Mouse (Mus musculus): ENCODE measurements around the gene Tas1r2. TPM values are rescaled to one million over a fixed set of nuclear protein-coding genes. Genes with fewer than 3 reads are reported as not detected.

The Tas1r2 gene
- polyA plus RNA-seq, 1 experiment: not detected

GRCm38 (mm10) chr4:139661897-139662296 is 8.6 kb downstream of the Tas1r2 start:
- no peak overlapping the region for H3K27ac ChIP-seq (replicated peaks; ENCODE audit: low read depth, low read length)
- no peaks in the 10 kb centered on the region for H3K4me1 ChIP-seq (ENCODE audit: control insufficient read depth, insufficient read depth, insufficient read length, low read length)
- H3K4me3 ChIP-seq (ENCODE audit: insufficient read depth, low read depth, low read length): no peak overlapping the region

GRCm38 (mm10) chr4:139667632-139668031 is 14.3 kb downstream of the Tas1r2 start:
- H3K4me3 ChIP-seq (ENCODE audit: insufficient read depth, low read depth, low read length): no peak overlapping the region
- H3K27ac ChIP-seq (replicated peaks; ENCODE audit: low read depth, low read length): no peak overlapping the region
- H3K4me1 ChIP-seq (ENCODE audit: control insufficient read depth, insufficient read depth, insufficient read length, low read length): no peaks in the 10 kb centered on the region

GRCm38 (mm10) chr4:139669847-139670246 is 16.5 kb downstream of the Tas1r2 start:
- Histone ChIP-seq H3K4me1 (ENCODE audit: control insufficient read depth, insufficient read depth, insufficient read length, low read length) (no peaks in the 10 kb centered on the region), H3K27ac (replicated peaks; ENCODE audit: low read depth, low read length) (no peak overlapping the region), H3K4me3 (ENCODE audit: insufficient read depth, low read depth, low read length) (no peak overlapping the region)

- Histone ChIP-seq H3K4me3 (ENCODE audit: insufficient read depth, low read depth, low read length) (no peak overlapping the region), H3K4me1 (ENCODE audit: control insufficient read depth, insufficient read depth, insufficient read length, low read length) (no peaks in the 10 kb centered on the region), H3K27ac (replicated peaks; ENCODE audit: low read depth, low read length) (no peak overlapping the region)
Measured at GRCm38 (mm10) chr4:139675696-139676095, 22.4 kb downstream of the Tas1r2 start.

- H3K4me3 ChIP-seq (ENCODE audit: insufficient read depth, low read depth, low read length): no peak overlapping the region
- no peaks in the 10 kb centered on the region for H3K4me1 ChIP-seq (ENCODE audit: control insufficient read depth, insufficient read depth, insufficient read length, low read length)
- no peak overlapping the region for H3K27ac ChIP-seq (replicated peaks; ENCODE audit: low read depth, low read length)
Measured at GRCm38 (mm10) chr4:139683728-139684638, 30.6 kb downstream of the Tas1r2 start.

GRCm38 (mm10) chr4:139684639-139685017 is 31.3 kb downstream of the Tas1r2 start:
- Histone ChIP-seq H3K4me3 (ENCODE audit: insufficient read depth, low read depth, low read length) (no peak overlapping the region), H3K27ac (replicated peaks; ENCODE audit: low read depth, low read length) (no peak overlapping the region), H3K4me1 (ENCODE audit: control insufficient read depth, insufficient read depth, insufficient read length, low read length) (no peaks in the 10 kb centered on the region)

- H3K27ac ChIP-seq (replicated peaks; ENCODE audit: low read depth, low read length): no peak overlapping the region
- no peaks in the 10 kb centered on the region for H3K4me1 ChIP-seq (ENCODE audit: control insufficient read depth, insufficient read depth, insufficient read length, low read length)
- H3K4me3 ChIP-seq (ENCODE audit: insufficient read depth, low read depth, low read length): no peak overlapping the region
Measured at GRCm38 (mm10) chr4:139688058-139688457, 34.7 kb downstream of the Tas1r2 start.

GRCm38 (mm10) chr4:139689627-139690269 is 36.4 kb downstream of the Tas1r2 start:
- Histone ChIP-seq H3K4me1 (ENCODE audit: control insufficient read depth, insufficient read depth, insufficient read length, low read length) (no peaks in the 10 kb centered on the region), H3K27ac (replicated peaks; ENCODE audit: low read depth, low read length) (no peak overlapping the region), H3K4me3 (ENCODE audit: insufficient read depth, low read depth, low read length) (no peak overlapping the region)

GRCm38 (mm10) chr4:139693315-139693714 is 40.0 kb downstream of the Tas1r2 start:
- H3K4me1 ChIP-seq (ENCODE audit: control insufficient read depth, insufficient read depth, insufficient read length, low read length): no peaks in the 10 kb centered on the region
- H3K4me3 ChIP-seq (ENCODE audit: insufficient read depth, low read depth, low read length): no peak overlapping the region
- no peak overlapping the region for H3K27ac ChIP-seq (replicated peaks; ENCODE audit: low read depth, low read length)

- no peak overlapping the region for H3K4me3 ChIP-seq (ENCODE audit: insufficient read depth, low read depth, low read length)
Measured at GRCm38 (mm10) chr4:139697755-139698154, 44.4 kb downstream of the Tas1r2 start.

GRCm38 (mm10) chr4:139698602-139699001 is 45.3 kb downstream of the Tas1r2 start:
- Histone ChIP-seq H3K4me1 (ENCODE audit: control insufficient read depth, insufficient read depth, insufficient read length, low read length) (no peaks in the 10 kb centered on the region), H3K4me3 (ENCODE audit: insufficient read depth, low read depth, low read length) (no peak overlapping the region), H3K27ac (replicated peaks; ENCODE audit: low read depth, low read length) (no peak overlapping the region)

More at GRCm38 (mm10) chr4:139697755-139698154, 44.4 kb downstream of the Tas1r2 start:
- Histone ChIP-seq H3K4me1 (ENCODE audit: control insufficient read depth, insufficient read depth, insufficient read length, low read length) (no peaks in the 10 kb centered on the region), H3K27ac (replicated peaks; ENCODE audit: low read depth, low read length) (no peak overlapping the region)

GRCm38 (mm10) chr4:139702914-139703313 is 49.6 kb downstream of the Tas1r2 start:
- Histone ChIP-seq H3K27ac (replicated peaks; ENCODE audit: low read depth, low read length) (no peak overlapping the region), H3K4me1 (ENCODE audit: control insufficient read depth, insufficient read depth, insufficient read length, low read length) (no peaks in the 10 kb centered on the region), H3K4me3 (ENCODE audit: insufficient read depth, low read depth, low read length) (no peak overlapping the region)

GRCm38 (mm10) chr4:139703468-139703867 is 50.1 kb downstream of the Tas1r2 start:
- H3K27ac ChIP-seq (replicated peaks; ENCODE audit: low read depth, low read length): no peak overlapping the region
- no peak overlapping the region for H3K4me3 ChIP-seq (ENCODE audit: insufficient read depth, low read depth, low read length)
- no peaks in the 10 kb centered on the region for H3K4me1 ChIP-seq (ENCODE audit: control insufficient read depth, insufficient read depth, insufficient read length, low read length)

GRCm38 (mm10) chr4:139705986-139706385 is 52.6 kb downstream of the Tas1r2 start:
- H3K4me1 ChIP-seq (ENCODE audit: control insufficient read depth, insufficient read depth, insufficient read length, low read length): no peaks in the 10 kb centered on the region
- no peak overlapping the region for H3K4me3 ChIP-seq (ENCODE audit: insufficient read depth, low read depth, low read length)
- no peak overlapping the region for H3K27ac ChIP-seq (replicated peaks; ENCODE audit: low read depth, low read length)

- Histone ChIP-seq H3K4me1 (ENCODE audit: control insufficient read depth, insufficient read depth, insufficient read length, low read length) (no peaks in the 10 kb centered on the region), H3K4me3 (ENCODE audit: insufficient read depth, low read depth, low read length) (no peak overlapping the region), H3K27ac (replicated peaks; ENCODE audit: low read depth, low read length) (no peak overlapping the region)
Measured at GRCm38 (mm10) chr4:139710467-139711334, 57.4 kb downstream of the Tas1r2 start.
